Mouse (Mus musculus) urinary bladder, postnatal 25 days (tissue): ENCODE measurements at regions not wholly inside any gene's neighbourhood (a gene's known extent, or its start where the extent isn't known, plus 50 kb on each side); places are given as distances from the start of the nearest gene placed in this dataset.

Experiments
- DNase-seq: peaks from one replicate; pipeline ENCODE4 v3.0.0; 2022; ENCODE audit warnings: low spot score

DNA sequence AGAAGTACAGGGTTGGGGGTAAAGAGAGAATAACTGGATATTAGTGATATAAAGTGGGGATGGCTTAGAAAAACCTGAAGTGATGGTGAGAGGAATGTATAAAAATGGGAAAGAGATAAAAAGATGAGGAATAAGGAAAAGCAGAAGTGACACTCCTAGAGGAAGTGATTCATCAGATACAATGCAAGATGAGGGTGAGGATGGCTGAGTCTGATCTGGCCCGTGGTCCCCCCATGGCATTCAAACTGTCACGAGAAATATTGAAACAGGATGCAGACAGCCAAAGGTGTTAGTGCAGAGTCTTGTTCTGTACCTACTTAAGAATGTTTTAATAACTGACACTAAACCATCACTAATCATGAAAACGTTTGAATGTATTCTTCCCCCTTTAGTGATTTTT is 56.2 kb upstream of the Kitl start:
- no peak for DNase-seq

DNA sequence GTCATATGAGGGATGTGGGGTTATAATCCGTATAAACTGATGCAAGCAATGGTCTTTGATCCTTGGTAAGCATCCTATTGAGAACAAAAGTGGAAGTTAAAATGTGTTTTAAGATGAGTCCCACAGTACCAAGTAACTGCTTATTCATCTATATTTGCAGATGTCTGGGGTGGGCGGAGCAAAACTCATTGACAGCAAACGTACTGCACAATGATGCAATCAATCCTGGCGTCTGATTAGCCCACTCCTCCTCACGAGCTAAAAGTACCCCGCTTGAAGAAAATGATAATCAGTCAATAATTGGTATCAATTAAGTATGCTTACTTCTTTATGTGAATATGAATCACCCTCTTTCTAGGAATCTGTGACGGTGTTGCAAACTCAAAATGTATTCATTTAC is 62.9 kb upstream of the Kitl start:
- no peak for DNase-seq

DNA sequence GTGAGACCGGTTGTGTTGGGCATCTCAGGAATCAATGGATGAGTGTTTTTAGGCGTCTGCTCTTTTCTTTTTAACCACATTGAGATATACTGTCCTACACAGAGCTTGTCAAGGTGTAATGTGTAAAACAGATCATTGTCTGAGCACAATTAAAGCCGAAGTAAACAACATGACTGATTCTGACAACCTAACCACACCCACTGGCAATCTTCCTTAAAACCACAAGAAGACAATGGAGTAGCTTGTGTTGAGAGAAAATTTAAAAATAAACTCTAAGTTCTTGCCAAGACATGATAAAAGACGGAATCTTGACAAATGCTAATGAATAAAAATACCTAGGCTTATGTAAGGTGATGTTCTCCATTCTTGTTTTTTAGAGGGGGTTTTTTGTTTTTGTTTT is 63.7 kb upstream of the Kitl start:
- DNase-seq = no peak

DNA sequence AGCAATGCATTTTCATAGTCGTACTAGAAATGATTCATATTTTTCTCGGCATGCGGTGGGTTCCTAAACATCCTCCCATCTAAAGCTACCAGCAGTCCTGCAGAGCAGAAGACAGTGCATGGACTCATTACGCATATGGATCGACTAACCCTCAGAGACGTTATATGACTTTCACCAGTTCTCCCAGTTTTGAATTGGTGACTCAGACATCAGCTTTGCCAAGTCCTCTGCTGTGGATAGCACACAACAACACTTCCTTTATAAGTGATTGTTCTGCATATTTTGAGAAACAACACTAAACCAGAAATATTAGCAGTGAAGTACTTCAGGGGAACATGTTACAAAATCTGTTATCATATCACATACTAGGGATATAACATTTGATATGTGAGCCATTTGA is 64.1 kb upstream of the Kitl start:
- no peak for DNase-seq

DNA sequence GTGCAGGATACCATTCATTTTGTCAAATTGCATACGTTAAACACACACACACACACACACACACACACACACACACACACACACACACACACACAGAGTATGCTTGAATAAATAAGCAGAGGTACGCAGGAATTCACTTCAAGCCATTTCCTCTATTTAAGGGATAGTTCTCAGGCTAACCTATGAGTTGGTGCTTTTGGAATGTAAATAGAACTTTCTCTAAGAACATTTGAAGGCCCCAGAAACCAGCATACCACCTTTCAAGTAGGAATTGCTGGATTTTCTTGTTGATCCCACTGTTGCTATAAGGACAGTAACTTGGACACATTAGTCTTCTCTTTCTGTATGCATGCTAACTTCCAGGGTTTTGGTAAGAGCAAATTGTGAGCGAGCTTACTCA is 66.7 kb upstream of the Kitl start:
- no peak for DNase-seq

DNA sequence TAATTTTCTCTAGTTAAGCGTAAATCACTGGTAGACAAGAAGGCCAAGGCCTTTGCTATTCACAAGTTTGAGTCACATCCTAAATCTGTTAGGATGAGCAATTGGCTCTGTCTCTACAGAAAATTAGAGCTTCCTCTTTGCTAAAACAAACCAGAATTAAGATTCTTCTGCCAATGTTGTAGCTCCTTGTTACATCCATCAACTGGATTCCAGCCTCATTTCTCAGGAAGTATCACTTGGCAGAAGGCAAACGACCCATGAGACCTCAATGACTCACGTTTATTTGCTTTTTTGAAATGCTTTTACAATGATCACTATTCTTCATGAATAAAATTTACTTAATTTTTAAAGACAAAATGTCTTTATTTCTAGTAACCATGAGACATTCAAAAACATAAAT is 70.0 kb upstream of the Kitl start:
- DNase-seq = no peak

DNA sequence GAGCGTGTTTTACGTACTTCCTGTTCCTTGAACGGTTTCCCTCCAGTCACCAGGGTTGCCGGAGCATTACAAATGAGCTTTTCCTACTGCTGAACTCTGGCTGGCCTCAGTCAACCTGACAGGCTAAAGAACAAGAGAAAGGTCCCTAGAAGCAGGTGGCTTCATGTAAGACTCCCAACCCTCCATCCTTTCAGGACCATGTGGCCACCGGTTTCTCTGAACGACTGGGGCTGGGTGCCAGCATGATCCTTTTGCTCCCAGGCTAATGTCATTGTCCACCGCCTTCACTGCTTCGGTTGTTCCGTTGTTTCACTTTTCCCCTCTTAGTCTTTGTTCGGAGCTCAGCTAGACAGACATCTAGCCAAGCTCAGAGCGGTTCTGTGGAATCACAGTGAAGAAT is 73.8 kb upstream of the Kitl start:
- DNase-seq = no peak

DNA sequence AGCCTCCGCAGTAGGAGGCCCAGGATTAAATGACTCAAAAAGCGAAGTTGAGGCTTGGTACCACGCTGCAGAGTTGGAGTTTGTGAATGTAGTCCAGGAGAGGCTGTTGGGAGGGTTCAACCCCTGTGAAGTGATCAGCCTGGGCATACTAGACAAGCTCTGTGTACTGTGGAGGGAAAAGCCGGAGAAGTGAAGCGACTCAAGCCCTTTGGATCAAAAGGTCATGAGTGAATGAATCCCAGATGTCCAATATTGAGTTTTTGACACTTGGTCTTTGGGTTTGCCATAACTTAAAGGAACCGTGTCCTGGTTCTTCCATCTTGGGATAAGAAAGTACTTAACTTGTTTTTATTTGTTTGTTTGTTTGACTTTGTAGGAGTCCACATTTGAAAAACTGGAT is 76.5 kb upstream of the Kitl start:
- no peak for DNase-seq

DNA sequence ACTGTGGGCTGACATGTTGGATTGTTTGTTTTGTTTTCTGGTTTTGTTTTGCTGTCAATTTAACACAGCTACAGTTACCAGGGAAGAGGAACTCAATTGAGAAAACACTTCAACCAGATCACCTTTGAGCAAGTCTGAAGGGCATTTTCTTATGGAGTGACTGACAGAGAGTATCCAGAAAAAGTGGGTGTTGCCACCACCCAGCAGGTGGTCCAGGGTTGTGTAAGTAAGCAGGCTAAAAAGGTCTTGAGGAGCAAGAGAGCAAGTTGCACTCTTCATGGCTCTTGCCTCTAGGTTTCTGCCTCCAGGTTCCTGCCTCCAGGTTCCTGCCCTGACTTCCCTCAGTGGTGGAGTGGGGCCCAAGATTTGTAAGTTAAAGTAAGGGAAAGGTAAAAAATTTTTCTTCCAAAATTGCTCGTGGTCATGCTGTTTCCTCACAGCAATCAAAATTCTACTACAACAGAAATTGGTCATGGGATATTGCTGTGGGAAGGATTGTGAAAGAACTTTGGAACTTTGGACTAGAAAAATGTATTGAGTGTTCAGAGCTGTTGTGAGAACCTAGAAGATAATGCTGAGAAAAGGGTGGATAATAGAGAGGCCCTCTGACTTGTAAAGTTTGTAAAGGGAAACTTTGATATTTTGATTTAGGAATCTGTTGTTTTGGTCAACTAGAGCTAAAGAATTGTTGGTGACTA is 77.4 kb upstream of the Kitl start:
- no peak for DNase-seq

DNA sequence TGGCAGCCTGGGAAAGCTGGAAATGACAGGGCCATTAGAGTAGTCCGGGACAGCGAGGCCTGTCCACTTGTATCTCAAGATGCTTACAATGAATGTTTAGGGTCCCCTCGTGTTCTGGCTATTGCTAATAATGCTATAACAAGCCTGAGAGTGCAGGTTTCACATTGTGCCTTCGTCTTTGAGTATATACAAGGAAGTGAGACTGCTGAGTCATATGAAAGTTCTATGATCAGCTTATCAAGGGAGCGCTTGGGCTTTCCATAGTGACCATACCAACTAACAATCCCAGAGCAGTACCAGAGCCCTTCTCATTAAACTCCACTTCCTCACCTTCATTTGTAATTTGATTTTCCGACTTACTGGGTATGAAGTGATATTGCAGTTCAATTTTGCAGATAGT is 86.2 kb upstream of the Kitl start:
- no peak for DNase-seq

DNA sequence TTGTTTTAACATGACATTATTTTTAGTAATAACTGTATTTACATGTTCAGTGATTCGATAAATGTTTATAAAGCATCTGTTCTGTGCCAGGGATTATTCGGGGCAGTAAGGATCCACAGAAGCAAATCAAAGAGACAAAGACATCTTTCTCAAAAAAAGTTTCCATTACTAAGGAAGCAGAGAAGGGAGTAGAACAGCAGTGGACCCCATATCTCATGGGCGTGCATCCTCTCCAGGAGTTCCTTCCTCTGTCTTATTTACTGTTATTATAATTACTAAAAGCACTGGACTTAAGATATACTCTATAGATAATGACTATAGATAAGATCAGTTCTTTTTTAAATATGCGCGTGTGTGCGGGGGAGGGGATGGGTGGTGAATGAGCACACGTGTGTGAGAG is 87.5 kb upstream of the Kitl start:
- no peak for DNase-seq

DNA sequence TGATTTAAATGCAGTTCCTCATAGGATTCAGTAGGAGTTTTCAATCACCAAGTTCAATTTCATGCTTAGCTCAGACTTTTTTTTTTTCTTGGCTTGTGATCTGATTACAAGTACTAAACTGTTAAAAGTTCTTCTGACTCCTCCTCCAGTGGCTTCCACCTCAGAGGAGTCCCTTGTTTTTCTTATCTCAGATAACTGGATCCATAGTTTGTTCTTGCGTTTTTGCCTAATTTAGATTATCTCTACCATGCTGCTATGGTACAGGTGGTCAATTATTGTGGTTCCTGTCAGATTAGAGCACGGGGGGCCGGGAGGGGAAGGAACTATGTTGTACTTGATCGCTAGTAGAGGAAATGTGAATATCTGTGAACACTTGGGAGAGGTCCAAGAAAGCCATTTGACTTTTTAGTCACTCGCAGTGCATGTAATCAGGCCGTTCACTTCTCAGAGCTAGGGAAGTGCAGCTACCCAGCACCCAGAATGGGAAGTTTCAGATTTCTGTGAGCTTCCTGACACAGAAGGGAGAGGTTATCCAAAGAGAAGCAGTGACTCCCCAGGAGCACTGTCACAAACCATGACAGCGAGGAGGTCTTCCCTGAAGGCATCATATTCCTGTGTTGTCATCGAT is 89.0 kb upstream of the Kitl start:
- no peak for DNase-seq

DNA sequence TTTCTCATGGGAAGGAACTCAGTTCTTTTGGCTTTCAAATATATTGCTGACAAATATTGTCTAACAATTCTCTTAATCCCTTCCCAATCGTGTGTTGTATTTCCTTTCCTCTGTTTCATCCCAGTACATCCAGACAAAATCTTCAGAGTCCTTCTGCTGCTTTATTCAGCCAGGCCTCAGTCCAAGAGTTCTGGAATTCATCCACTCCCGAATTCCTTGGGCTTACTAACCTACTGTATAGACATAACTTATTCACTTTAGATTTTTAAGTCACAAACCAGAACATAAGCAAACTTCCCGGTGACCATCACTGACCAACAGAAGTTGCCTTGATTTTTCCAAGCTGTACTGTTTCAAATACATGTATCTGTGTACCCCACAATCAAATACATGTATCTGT is 90.9 kb upstream of the Kitl start:
- DNase-seq = no peak

DNA sequence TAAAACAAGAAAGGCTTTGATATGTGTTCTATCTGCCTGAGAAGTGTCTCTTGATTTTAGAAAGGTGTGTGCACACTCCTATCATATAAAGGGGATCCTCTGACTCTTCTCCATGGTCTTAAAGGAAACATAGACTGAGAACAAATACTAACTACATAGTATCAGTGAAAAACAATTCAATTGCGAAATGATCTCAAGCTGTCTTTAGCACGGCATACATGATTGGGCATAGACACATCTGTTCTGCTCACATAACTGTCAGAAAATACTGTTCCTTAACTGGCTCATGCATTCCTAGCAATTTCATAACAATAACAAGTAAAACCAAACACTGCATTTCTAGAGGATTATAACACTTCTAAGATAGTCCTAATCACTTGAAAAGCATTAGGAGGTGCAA is 95.5 kb upstream of the Kitl start:
- no peak for DNase-seq

DNA sequence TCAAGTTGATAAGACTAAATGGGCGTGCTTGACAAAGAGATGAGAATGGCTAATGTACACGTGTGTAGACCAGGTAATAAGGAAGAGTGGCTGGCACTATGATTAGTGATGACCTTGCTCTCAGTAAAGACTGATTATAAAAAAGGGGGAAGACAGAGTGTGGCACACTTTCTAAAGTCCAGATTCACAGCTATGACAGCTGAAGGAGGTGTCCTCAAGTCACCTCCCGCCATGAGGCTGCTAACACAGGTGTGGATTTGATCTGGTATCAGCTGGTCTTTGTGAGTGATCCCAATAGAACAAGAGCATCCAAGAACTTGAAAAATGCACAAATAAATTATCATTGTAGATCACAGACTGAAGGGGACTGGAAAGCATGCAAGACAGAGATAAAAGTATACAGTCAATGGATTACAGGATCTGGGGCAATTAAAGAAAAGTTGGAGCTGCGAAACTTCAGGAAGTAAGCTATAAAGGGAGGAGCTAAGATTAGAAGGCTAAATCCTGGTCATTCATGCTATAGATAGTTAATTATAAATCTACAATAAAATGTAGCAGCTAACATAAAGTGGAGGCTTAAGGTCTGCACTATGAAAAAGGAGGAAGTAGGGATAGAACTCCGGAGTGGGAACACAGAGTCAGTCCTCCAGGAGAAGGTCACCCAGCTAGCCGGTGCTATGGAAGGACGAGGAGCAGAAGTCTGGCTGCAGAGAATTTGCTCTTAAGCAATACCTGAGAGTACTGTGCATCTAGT is 96.7 kb upstream of the Kitl start:
- DNase-seq = no peak

DNA sequence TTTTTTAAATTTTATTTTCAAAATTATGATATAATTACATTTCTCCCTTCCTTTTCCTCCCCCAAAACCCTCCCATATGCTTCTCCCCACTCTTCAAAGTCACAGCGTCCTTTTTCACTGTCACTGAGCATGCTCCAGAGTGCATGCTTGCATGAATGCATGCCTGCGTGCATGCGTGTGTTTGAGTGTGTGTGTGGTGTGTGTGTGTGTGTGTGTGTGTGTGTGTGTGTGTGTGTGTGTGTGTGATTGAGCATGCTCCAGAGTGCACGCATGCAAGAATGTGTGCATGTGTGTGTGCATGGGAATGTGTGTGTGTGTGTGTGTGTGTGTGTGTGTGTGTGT is 101.6 kb upstream of the Kitl start:
- no peak for DNase-seq

DNA sequence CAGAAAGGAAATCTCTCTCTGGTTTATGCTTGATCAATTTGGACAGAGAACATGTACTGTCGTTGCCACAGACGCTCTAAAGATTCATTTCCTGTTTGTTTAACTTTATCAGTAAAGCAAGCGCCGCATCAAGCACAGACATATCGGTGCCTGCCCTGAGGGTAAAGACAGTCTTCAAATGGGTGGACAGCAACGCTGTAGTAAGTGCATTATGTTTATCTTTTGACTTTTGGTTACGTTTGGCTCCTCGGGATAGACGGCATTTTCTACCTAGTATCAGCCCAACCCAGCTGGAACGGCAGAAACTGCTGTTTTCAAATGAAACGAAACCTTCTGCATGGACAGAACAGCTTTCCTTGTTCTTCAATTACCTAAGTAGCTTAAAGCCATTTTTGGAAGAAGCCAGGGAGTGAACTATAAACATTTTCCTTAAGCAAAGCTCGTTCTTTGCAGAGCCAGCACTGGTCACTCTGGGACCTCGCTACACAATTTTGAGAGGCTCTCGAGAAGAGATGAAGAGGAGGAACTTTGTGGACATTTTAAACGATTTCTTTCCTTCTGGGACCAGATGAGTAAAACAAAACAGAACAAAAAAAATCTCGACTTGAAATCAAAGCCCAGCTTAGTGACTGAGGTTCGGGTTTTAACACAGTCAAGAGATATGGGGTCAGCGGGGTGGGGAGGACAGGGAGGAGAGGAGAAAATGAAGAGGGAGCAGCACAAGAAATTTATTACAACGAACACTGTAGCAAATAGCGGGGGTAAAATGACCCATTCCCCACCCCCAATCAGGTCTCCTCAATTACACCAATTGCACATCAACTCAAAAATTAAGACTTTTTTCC is 102.2 kb upstream of the Kitl start:
- peak; percentile 7 for DNase-seq

DNA sequence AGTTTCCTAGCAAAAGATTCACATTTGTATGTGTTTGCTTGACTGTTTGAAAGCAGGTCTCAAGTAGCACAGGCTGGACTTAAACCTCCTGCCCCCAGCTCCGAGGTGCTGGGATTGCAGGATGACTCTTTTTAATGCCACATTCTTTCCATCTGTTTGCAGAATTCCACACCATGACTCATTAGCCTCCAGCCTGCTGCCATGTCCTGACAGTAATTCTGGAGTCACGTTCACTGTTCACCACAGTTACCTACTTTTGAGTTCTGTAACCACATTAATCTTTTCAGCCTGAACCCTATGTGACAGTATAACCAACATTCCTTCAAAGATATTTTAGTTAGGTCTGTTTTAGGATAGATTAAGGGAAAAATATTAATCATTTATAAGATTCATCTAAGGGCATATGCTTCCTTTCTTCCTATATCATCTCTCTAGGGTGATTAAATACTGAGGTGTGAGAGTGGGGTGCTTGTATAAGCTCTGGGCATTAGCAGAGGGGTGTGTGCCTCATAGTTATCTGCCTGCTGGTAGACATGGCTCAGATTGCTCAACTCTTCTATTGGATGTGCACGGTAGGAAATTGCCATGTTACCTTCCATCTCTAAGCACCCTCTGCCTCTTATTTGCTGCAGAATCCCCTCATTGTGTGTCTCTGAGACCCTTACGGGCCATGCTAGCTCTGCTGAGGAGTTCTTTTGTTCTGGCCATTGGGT is 105.3 kb upstream of the Kitl start:
- no peak for DNase-seq

DNA sequence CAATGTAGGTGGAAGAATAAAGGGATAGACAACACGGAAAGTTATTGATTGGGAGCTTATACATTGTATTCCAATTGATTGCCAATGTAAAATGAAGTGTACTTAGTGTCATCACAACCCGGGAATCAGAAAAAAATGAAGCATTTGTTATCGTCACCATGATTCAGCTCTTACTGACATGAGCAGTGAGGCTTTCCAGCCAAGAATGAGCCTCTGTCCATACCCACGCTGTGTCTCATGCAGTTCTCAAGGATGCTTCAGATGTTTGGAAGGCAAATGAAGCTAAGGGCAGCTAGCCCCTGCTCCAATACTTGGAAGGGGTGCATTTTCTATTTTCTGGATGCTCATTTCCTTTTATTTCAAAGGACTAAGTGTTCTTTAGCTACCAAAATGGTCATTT is 107.4 kb upstream of the Kitl start:
- no peak for DNase-seq

DNA sequence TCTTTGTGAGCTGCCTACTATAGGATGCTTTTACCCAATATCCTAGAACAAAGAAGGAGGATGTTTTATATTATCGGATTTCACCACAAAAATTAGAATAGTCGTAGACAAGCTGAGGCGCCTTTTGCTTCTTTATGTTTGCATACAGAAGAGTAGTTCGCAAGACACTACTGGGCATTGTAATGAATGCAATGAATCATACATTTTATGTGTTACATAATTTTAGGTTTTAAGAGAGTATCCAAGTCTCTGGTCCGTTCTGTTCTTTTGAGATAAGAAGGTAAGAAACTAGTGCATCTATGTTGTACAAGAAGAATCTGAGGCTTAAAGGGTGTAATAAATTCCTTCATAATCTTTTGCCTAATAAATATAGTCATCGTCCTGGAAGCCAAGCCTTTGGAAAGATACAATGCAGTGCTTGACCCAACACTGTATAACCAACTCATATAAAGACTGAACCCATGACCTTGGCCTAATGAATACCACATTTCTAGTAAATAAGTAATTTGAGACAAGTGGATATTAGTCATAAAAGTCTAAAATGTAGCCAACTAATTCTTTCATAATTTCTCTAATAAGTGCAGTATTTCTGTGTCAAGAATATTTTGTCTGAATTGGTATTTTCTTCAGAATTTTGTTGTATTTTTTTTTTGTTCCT is 108.5 kb upstream of the Kitl start:
- no peak for DNase-seq
